Mouse (Mus musculus): ENCODE data around the gene Gm5861. TPM values are rescaled to one million over a fixed set of nuclear protein-coding genes. Genes with fewer than 3 reads are reported as not detected.

The Gm5861 gene
- not detected in 2 replicates for polyA plus RNA-seq (2012; rRNA removed)

DNA sequence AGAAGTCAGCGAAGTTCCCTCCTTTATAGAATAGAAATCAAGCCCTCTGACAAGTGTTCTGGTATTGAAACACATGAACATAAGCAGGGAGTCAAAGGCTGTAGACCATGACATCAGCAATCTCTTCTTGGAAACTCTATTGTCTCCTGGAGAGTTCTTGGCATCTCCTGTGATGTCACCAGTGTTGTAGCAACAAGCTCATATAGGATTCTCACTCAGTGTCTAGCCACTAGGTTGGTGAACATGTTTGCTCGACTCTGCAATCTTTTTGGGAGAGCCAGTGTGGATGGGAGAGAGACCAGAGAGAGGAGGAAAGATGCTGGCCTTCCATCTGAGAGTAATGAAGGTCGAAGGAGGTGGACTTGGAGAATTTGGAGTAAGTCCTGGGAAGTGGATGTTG, at the start of gene Gm5861:
Gene Gm5861, plus strand, starts transcription at position 301 of the 400 bp plus-strand sequence.

Other genes starting within 250 kb of the Gm5861 start
- gene Gm8871, start 235.3 kb upstream of the Gm5861 start, polyA plus RNA-seq (2012; rRNA removed): not detected in 2 replicates
- not detected in 2 replicates for gene Gm8857, start 235.3 kb upstream of the Gm5861 start, polyA plus RNA-seq (2012; rRNA removed)
- gene Gm8879, start 55.4 kb upstream of the Gm5861 start, polyA plus RNA-seq (2012; rRNA removed): not detected in 2 replicates
- not detected in 2 replicates for gene Gm8890, start 73.0 kb downstream of the Gm5861 start, polyA plus RNA-seq (2012; rRNA removed)
- not detected in 2 replicates for gene Speer1, start 158.4 kb downstream of the Gm5861 start, polyA plus RNA-seq (2012; rRNA removed)
- gene Gm8897, start 233.3 kb downstream of the Gm5861 start, polyA plus RNA-seq (2012; rRNA removed): not detected in 2 replicates